Mouse (Mus musculus) common myeloid progenitor, adult 5-6 weeks (primary cell): ENCODE measurements around the gene Il20rb. TPM values are rescaled to one million over a fixed set of nuclear protein-coding genes. Genes with fewer than 3 reads are reported as not detected.
A peak's percentile ranks its signal among the peaks of the same experiment; 100 is the strongest.

Experiments
- ATAC-seq: replicated peaks from 2 replicates; pipeline ENCODE4 v1.8.0; 2016; ENCODE audit warnings: low read depth, mild to moderate bottlenecking, moderate TSS enrichment, inconsistent platforms; ENCODE audit not compliant: poor library complexity, severe bottlenecking
- total RNA-seq: library from RNA; stranded (forward); fragments of 200-1000, 187-1606 nt; gene quantifications from 2 replicates; pipeline ENCODE4 v1.2.3, GENCODE M21; 2017

Il20rb gene
- total RNA-seq, 1 experiment from 2014 or later: 2.3 TPM

GRCm38 (mm10) chr9:100438994-100439393, 47.6 kb downstream of the Il20rb start:
- ATAC-seq: no peak

GRCm38 (mm10) chr9:100436865-100437595, 49.6 kb downstream of the Il20rb start:
- ATAC-seq: no peak

GRCm38 (mm10) chr9:100431355-100431754, 55.2 kb downstream of the Il20rb start:
- ATAC-seq: no peak

- no peak for ATAC-seq
These were observed 55.7 kb downstream of the Il20rb start for GRCm38 (mm10) chr9:100430911-100431310.

- ATAC-seq: peak; percentile 52; the same call in 1 of the 2 replicates
These were observed 66.9 kb downstream of the Il20rb start for GRCm38 (mm10) chr9:100419644-100420043.

- 0 out of 2 replicates have a peak, but pooled peaks have one; percentile 22 for ATAC-seq
These were observed 67.5 kb downstream of the Il20rb start for GRCm38 (mm10) chr9:100419103-100419502.

GRCm38 (mm10) chr9:100416756-100417155, 69.8 kb downstream of the Il20rb start:
- ATAC-seq: no peak

- no peak for ATAC-seq
These were observed 70.3 kb downstream of the Il20rb start for GRCm38 (mm10) chr9:100416299-100416698.

- no peak for ATAC-seq
These were observed 71.1 kb downstream of the Il20rb start for GRCm38 (mm10) chr9:100415328-100415979.

Other genes starting within 250 kb of the Il20rb start
- 22.9 and 39.1 TPM in 2 replicates for gene Nck1, start 59.3 kb upstream of the Il20rb start, total RNA-seq
- not detected in 2 replicates for gene Slc35g2, start 84.3 kb upstream of the Il20rb start, total RNA-seq
- 101 and 133 TPM in 2 replicates for gene Stag1, start 111.0 kb upstream of the Il20rb start, total RNA-seq